Mouse (Mus musculus) spleen, adult 2 months (tissue): ENCODE measurements at regions not wholly inside any gene's neighbourhood (a gene's known extent, or its start where the extent isn't known, plus 50 kb on each side); places are given as distances from the start of the nearest gene placed in this dataset.

Experiments
- DNase-seq, 2 experiments: peaks; one replicate each; pipeline versions ENCODE4 v3.0.0 to v3.0.0-alpha.2; 2012 to 2021; ENCODE audit warnings: low spot score in 2 of 2, low read depth in 1 of 2
- H3K27ac ChIP-seq: fragments of 200-500 bp; 2 replicates; pipeline ENCODE4 v1.5.1; 2012; ENCODE audit warnings: low read length, inconsistent platforms; ENCODE audit not compliant: insufficient read depth
- H3K27me3 ChIP-seq: fragments of 200-500 bp; 2 replicates; pipeline ENCODE4 v1.6.1; 2012; ENCODE audit warnings: mild to moderate bottlenecking, moderate library complexity, low read length, inconsistent platforms; ENCODE audit not compliant: control insufficient read depth, insufficient read depth
- H3K36me3 ChIP-seq: fragments of 200-500 bp; 2 replicates; pipeline ENCODE4 v1.6.1; 2012; ENCODE audit warnings: mild to moderate bottlenecking, low read length, inconsistent platforms; ENCODE audit not compliant: control insufficient read depth, insufficient read depth
- H3K4me1 ChIP-seq: fragments of 200-500 bp; 2 replicates; pipeline ENCODE4 v1.6.1; 2011; ENCODE audit warnings: inconsistent platforms; ENCODE audit not compliant: control insufficient read depth, insufficient read depth, insufficient read length
- H3K4me3 ChIP-seq: fragments of 200-500 bp; 2 replicates; pipeline ENCODE4 v1.5.1; 2011; ENCODE audit warnings: mild to moderate bottlenecking, inconsistent platforms; ENCODE audit not compliant: insufficient read depth, insufficient read length; ENCODE audit errors: extremely low read depth
- CTCF ChIP-seq: fragments of 200-500 bp; IDR thresholded peaks from 2 replicates; pipeline ENCODE4 v1.5.1; 2011; ENCODE audit warnings: mild to moderate bottlenecking, inconsistent platforms; ENCODE audit not compliant: insufficient read depth, insufficient read length, insufficient replicate concordance; ENCODE audit errors: extremely low read depth
- POLR2A ChIP-seq: fragments of 200-500 bp; IDR thresholded peaks from 2 replicates; pipeline ENCODE4 v1.6.1; 2011; ENCODE audit warnings: low read depth, low read length, inconsistent platforms
- WGBS: fragments of 180-500 bp; shearing (Covaris S2); methylation state at CpG from one replicate; pipeline ENCODE4 v1.1.7; 2018; 5-methylcytosine and 5-hydroxymethylcytosine counted together

- WGBS, result 87% methylated on average over 2 of the region's 2 CpGs
- no peak for TF ChIP-seq CTCF
- TF ChIP-seq POLR2A, result no peak
- H3K4me3 ChIP-seq, result no peak overlapping the region
- no peaks in the 10 kb centered on the region for H3K36me3 ChIP-seq
- H3K27me3 ChIP-seq, result no peaks in the 10 kb centered on the region
- H3K4me1 ChIP-seq, result no peaks in the 10 kb centered on the region
- no peak overlapping the region for H3K27ac ChIP-seq
- no peak for DNase-seq
These were observed 151.2 kb upstream of the Frmd6 start for GRCm38 (mm10) chr12:70674144-70674543.

- no peak overlapping the region for H3K27ac ChIP-seq
- TF ChIP-seq POLR2A (no peak), CTCF (no peak)
- DNase-seq, result no peak
- H3K4me1 ChIP-seq, result no peaks in the 10 kb centered on the region
- H3K36me3 ChIP-seq, result no peaks in the 10 kb centered on the region
- 88% methylated on average over 6 of the region's 6 CpGs for WGBS
- no peaks in the 10 kb centered on the region for H3K27me3 ChIP-seq
- H3K4me3 ChIP-seq, result no peak overlapping the region
These were observed 149.5 kb upstream of the Frmd6 start for GRCm38 (mm10) chr12:70675846-70676245.

GRCm38 (mm10) chr12:70679701-70680425 lies 145.5 kb upstream of the Frmd6 start:
- Histone ChIP-seq H3K4me1 (no peaks in the 10 kb centered on the region), H3K4me3 (no peak overlapping the region), H3K36me3 (no peaks in the 10 kb centered on the region), H3K27ac (no peak overlapping the region), H3K27me3 (no peaks in the 10 kb centered on the region)
- 91% methylated on average over 20 of the region's 20 CpGs for WGBS
- TF ChIP-seq POLR2A, result no peak
- no peak for TF ChIP-seq CTCF
- DNase-seq, result no peak

GRCm38 (mm10) chr12:70681407-70681990 lies 143.8 kb upstream of the Frmd6 start:
- H3K4me3 ChIP-seq, result no peak overlapping the region
- DNase-seq, result no peak
- 69% methylated on average over 8 of the region's 8 CpGs for WGBS
- H3K4me1 ChIP-seq, result no peaks in the 10 kb centered on the region
- H3K36me3 ChIP-seq, result no peaks in the 10 kb centered on the region
- TF ChIP-seq CTCF (no peak), POLR2A (no peak)
- no peak overlapping the region for H3K27ac ChIP-seq
- H3K27me3 ChIP-seq, result no peaks in the 10 kb centered on the region

GRCm38 (mm10) chr12:70684354-70684753 lies 141.0 kb upstream of the Frmd6 start:
- Histone ChIP-seq H3K27ac (no peak overlapping the region), H3K4me1 (no peaks in the 10 kb centered on the region), H3K27me3 (no peaks in the 10 kb centered on the region), H3K4me3 (no peak overlapping the region), H3K36me3 (no peaks in the 10 kb centered on the region)
- TF ChIP-seq POLR2A, result no peak
- TF ChIP-seq CTCF, result no peak
- WGBS, result 88% methylated on average over 9 of the region's 9 CpGs
- no peak for DNase-seq

- H3K4me1 ChIP-seq, result no peaks in the 10 kb centered on the region
- WGBS, result 89% methylated on average over 10 of the region's 10 CpGs
- TF ChIP-seq CTCF (no peak), POLR2A (no peak)
These were observed 139.9 kb upstream of the Frmd6 start for GRCm38 (mm10) chr12:70685432-70685831.

GRCm38 (mm10) chr12:70686337-70686736 lies 139.0 kb upstream of the Frmd6 start:
- 92% methylated on average over 10 of the region's 10 CpGs for WGBS
- H3K4me3 ChIP-seq, result no peak overlapping the region
- no peak for DNase-seq
- no peaks in the 10 kb centered on the region for H3K4me1 ChIP-seq
- H3K27me3 ChIP-seq, result no peaks in the 10 kb centered on the region
- no peak for TF ChIP-seq CTCF
- TF ChIP-seq POLR2A, result no peak
- no peaks in the 10 kb centered on the region for H3K36me3 ChIP-seq
- H3K27ac ChIP-seq, result no peak overlapping the region

More at GRCm38 (mm10) chr12:70685432-70685831, 139.9 kb upstream of the Frmd6 start:
- no peak overlapping the region for H3K4me3 ChIP-seq
- no peaks in the 10 kb centered on the region for H3K36me3 ChIP-seq
- no peaks in the 10 kb centered on the region for H3K27me3 ChIP-seq
- H3K27ac ChIP-seq, result no peak overlapping the region
- DNase-seq, result no peak
